Comparison of ENCODE assay signal across 8 mouse cellular contexts in genomic region chr12:91684840-91685415, GRCm38 (mm10).
DNase-seq lines count a peak whose midpoint lies in the region; ATAC-seq lines count a peak whose summit lies in the region.

No protein-coding gene starts in this region.

- peak overlapping the region; percentile 71 for H3K27ac ChIP-seq in lung, embryonic 16.5 days (ENCODE audit: low read length)
- peak overlapping the region; percentile 91 for H3K27ac ChIP-seq in forebrain, embryonic 13.5 days
- no peak overlapping the region for H3K27ac ChIP-seq in liver, embryonic 12.5 days
- H3K27ac ChIP-seq in stomach, embryonic 14.5 days (ENCODE audit: low read length): peak overlapping the region; percentile 44; the same call in 1 of the 2 replicates

- no peaks in the 10 kb centered on the region for H3K36me3 ChIP-seq in lung, embryonic 16.5 days (ENCODE audit: control insufficient read depth, insufficient read depth, low read length)
- no peaks in the 10 kb centered on the region for H3K36me3 ChIP-seq in forebrain, embryonic 13.5 days (ENCODE audit: poor library complexity, severe bottlenecking)
- H3K36me3 ChIP-seq in liver, embryonic 12.5 days: 0 out of 2 replicates have a peak, but pooled peaks cover 2% of the 10 kb centered on the region
- H3K36me3 ChIP-seq in stomach, embryonic 14.5 days (ENCODE audit: control insufficient read depth, insufficient read depth, low read length): no peaks in the 10 kb centered on the region

- H3K9ac ChIP-seq in lung, embryonic 16.5 days (ENCODE audit: low read length): peak overlapping the region; percentile 29; the same call in 1 of the 2 replicates
- peak overlapping the region; percentile 59 for H3K9ac ChIP-seq in forebrain, embryonic 13.5 days
- no peak overlapping the region for H3K9ac ChIP-seq in liver, embryonic 12.5 days
- no peak overlapping the region for H3K9ac ChIP-seq in stomach, embryonic 14.5 days (replicated peaks; ENCODE audit: low read depth, low read length)

- peaks cover 24% of the 10 kb centered on the region for H3K4me1 ChIP-seq in lung, embryonic 16.5 days (replicated peaks; ENCODE audit: control insufficient read depth, insufficient read depth, low read length)
- H3K4me1 ChIP-seq in forebrain, embryonic 13.5 days: peaks cover 60% of the 10 kb centered on the region
- H3K4me1 ChIP-seq in liver, embryonic 12.5 days: peaks cover 35% of the 10 kb centered on the region
- H3K4me1 ChIP-seq in stomach, embryonic 14.5 days (ENCODE audit: control insufficient read depth, insufficient read depth, low read length): peaks cover 28% of the 10 kb centered on the region; the same call in 1 of the 2 replicates

- DNase-seq in lung, postnatal 36 days: no peak
- no peak for DNase-seq in adrenal gland, postnatal 4 days (ENCODE audit: low spot score in 2 of 2)
- DNase-seq in adrenal gland, postnatal 36 days: no peak
- no peak for DNase-seq in spleen, postnatal 10 days (ENCODE audit: low spot score in 2 of 2)

- H3K4me3 ChIP-seq in lung, embryonic 16.5 days (ENCODE audit: low read length): peak overlapping the region; percentile 32
- H3K4me3 ChIP-seq in forebrain, embryonic 13.5 days: peak overlapping the region; percentile 27
- no peak overlapping the region for H3K4me3 ChIP-seq in liver, embryonic 12.5 days
- peak overlapping the region; percentile 18 for H3K4me3 ChIP-seq in stomach, embryonic 14.5 days (ENCODE audit: low read depth, low read length)

- H3K4me2 ChIP-seq in lung, embryonic 16.5 days (ENCODE audit: low read depth, low read length): peak overlapping the region; percentile 60
- H3K4me2 ChIP-seq in forebrain, embryonic 13.5 days: peak overlapping the region; percentile 58
- peak overlapping the region; percentile 36 for H3K4me2 ChIP-seq in liver, embryonic 12.5 days
- peak overlapping the region; percentile 33 for H3K4me2 ChIP-seq in stomach, embryonic 14.5 days (replicated peaks; ENCODE audit: low read depth, low read length)

- H3K9me3 ChIP-seq in lung, embryonic 16.5 days (ENCODE audit: control insufficient read depth, low read length): no peaks in the 10 kb centered on the region
- no peaks in the 10 kb centered on the region for H3K9me3 ChIP-seq in forebrain, embryonic 13.5 days (replicated peaks)
- no peaks in the 10 kb centered on the region for H3K9me3 ChIP-seq in liver, embryonic 12.5 days (replicated peaks)
- no peaks in the 10 kb centered on the region for H3K9me3 ChIP-seq in stomach, embryonic 14.5 days (ENCODE audit: control insufficient read depth, low read depth, low read length)

- WGBS in lung, embryonic 16.5 days: 23% methylated on average over 11 of the region's 11 CpGs
- 6% methylated on average over 11 of the region's 11 CpGs for WGBS in forebrain, embryonic 13.5 days
- WGBS in liver, embryonic 12.5 days (ENCODE audit: insufficient replicate concordance): 34% methylated on average over 11 of the region's 11 CpGs
- 24% methylated on average over 11 of the region's 11 CpGs for WGBS in stomach, embryonic 14.5 days

- 0 out of 2 replicates have a peak, but pooled peaks have one; percentile 31 for ATAC-seq in lung, embryonic 16.5 days (ENCODE audit: low read depth)
- peak; percentile 36 for ATAC-seq in forebrain, embryonic 13.5 days
- ATAC-seq in liver, embryonic 12.5 days: peak; percentile 14; the same call in 1 of the 2 replicates
- ATAC-seq in stomach, embryonic 14.5 days (ENCODE audit: insufficient number of reproducible peaks, insufficient read depth, low FRiP score, low read depth): no peak

- no peaks in the 10 kb centered on the region for H3K27me3 ChIP-seq in lung, embryonic 16.5 days (ENCODE audit: control insufficient read depth, insufficient read depth, low read depth, low read length)
- no peaks in the 10 kb centered on the region for H3K27me3 ChIP-seq in forebrain, embryonic 13.5 days
- no peaks in the 10 kb centered on the region for H3K27me3 ChIP-seq in liver, embryonic 12.5 days (replicated peaks)
- H3K27me3 ChIP-seq in stomach, embryonic 14.5 days (ENCODE audit: control insufficient read depth, insufficient read depth, low read length): no peaks in the 10 kb centered on the region

Comparison
In these comparisons a context has a peak if more than half of its experiments do, and no peak if none do; other contexts are left out.
1. H3K9ac ChIP-seq: peak in lung, embryonic 16.5 days (single experiment) and forebrain, embryonic 13.5 days (single experiment); none in liver, embryonic 12.5 days (single experiment) and stomach, embryonic 14.5 days (single experiment).
2. Peak in every context shown above with its lines, with median percentiles within 50 percentile points of each other: H3K4me2 ChIP-seq.